Mouse (Mus musculus) naive thymus-derived CD4-positive, alpha-beta T cell, adult 2 months (primary cell): ENCODE results near the gene Hs6st3.

Source experiments
- DNase-seq: peaks from one replicate; pipeline ENCODE4 v3.0.0-alpha.2; 2011; ENCODE audit warnings: low read depth

The Hs6st3 gene

DNA sequence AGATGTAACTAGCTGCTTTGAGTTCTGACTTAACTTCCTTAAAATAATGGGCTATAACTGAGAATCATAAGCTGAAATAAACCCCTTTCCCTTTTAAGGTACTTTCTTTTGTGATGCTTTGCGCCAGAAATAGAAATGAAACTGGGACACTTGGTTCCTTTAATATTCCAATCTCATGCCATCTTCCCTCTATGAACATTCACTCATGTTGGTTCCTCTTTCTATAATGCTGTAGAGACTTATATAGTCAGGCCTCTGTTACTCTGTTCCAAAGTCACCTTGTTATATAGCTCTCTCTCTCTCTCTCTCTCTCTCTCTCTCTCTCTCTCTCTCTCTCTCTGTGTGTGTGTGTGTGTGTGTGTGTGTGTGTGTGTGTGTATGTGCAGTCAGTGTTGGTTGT, 504.7 kb downstream of the Hs6st3 start:
- DNase-seq, result no peak

GRCm38 (mm10) chr14:119643840-119644239, 505.7 kb downstream of the Hs6st3 start:
- no peak for DNase-seq

DNA sequence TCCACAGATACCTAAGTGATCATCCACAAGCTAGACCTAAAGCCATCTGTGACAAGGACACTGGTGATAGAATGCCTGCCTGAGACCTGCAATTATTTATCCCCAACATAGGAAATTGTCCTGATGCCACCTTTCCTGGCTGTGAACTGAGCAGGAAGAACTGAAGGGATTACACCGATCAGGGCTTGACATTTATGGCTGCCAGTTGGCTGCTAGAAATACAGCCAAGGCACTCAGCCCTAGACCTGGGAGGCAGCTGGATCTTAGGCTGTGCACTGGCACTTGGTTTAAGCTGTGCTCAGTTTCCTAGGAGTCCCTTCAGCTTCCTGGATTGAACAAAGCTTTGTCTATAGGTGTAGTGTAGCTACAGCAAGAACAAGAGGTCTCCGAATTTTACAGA, 518.8 kb downstream of the Hs6st3 start:
- DNase-seq, result no peak

GRCm38 (mm10) chr14:119665741-119666141, 527.6 kb downstream of the Hs6st3 start:
- no peak for DNase-seq

- no peak for DNase-seq
Measured at GRCm38 (mm10) chr14:119667421-119667820, 529.3 kb downstream of the Hs6st3 start.

- DNase-seq, result no peak
Measured at GRCm38 (mm10) chr14:119670836-119671587, 532.9 kb downstream of the Hs6st3 start.

DNA sequence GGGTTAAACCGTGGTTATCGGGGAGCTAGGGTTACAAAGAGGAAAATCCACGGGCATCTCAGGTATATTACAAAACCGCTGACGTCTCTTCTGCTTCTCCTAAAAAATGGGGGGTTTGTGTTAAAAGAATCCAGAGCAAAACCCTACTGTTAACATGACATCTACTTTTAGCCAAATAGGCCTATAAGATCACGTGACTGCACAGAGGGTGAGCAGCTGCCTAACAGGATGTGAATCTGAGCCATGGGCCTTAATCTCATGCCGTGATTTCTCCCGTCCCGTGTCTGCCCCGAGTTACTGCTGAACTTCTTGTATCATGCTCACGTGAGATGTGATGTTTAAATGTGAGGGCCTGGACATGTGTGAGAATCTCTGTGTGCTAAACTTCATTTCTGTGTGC, 540.4 kb downstream of the Hs6st3 start:
- no peak for DNase-seq

GRCm38 (mm10) chr14:119680052-119680451, 541.9 kb downstream of the Hs6st3 start:
- no peak for DNase-seq

GRCm38 (mm10) chr14:119687885-119688284, 549.7 kb downstream of the Hs6st3 start:
- DNase-seq, result no peak

- no peak for DNase-seq
Measured at GRCm38 (mm10) chr14:119699982-119700381, 561.8 kb downstream of the Hs6st3 start.

GRCm38 (mm10) chr14:119714712-119715111, 576.6 kb downstream of the Hs6st3 start:
- no peak for DNase-seq

- DNase-seq, result no peak
Measured at GRCm38 (mm10) chr14:119717323-119717722, 579.2 kb downstream of the Hs6st3 start.

DNA sequence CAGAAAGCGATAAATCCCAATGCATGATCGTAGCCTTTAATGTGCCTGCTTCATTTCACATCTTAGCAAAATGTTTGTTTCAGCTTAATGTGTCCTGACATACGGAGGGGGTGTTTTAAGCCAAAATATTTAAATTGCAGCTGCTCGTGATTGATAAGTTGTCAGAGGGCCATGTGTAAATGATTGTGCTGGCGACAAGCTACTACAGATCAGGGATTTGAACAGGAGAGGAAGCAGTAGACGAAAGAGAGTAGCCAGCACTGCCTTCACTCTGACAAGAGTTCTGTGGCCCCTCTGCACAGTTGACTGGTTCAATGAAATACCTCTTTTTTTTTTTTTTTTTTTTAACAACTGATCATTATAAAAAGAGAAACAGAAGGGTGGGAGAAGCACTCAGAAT, 587.0 kb downstream of the Hs6st3 start:
- no peak for DNase-seq

- no peak for DNase-seq
Measured at GRCm38 (mm10) chr14:119731436-119732080, 593.4 kb downstream of the Hs6st3 start.

GRCm38 (mm10) chr14:119732219-119732618, 594.1 kb downstream of the Hs6st3 start:
- DNase-seq, result no peak

- no peak for DNase-seq
Measured at GRCm38 (mm10) chr14:119737408-119737961, 599.3 kb downstream of the Hs6st3 start.

DNA sequence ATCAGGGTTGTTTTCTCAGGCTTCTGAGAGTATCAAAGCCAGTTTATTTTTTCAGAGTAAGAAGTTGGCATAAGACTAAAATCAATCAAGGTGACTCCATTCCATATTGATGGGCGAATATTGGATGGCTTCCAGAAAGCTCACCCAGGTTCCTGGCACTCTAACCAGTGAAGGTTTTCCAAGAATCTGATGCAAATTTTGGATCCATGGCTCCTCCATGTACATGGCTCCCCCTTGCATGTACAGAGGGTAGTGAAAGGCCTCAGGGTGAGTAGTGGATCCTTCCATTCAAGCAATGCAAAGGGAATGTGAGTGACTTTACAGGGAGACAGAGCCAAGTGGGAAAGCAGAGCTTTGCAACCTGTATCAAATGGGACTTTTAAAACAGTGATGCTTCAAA, 603.6 kb downstream of the Hs6st3 start:
- no peak for DNase-seq

DNA sequence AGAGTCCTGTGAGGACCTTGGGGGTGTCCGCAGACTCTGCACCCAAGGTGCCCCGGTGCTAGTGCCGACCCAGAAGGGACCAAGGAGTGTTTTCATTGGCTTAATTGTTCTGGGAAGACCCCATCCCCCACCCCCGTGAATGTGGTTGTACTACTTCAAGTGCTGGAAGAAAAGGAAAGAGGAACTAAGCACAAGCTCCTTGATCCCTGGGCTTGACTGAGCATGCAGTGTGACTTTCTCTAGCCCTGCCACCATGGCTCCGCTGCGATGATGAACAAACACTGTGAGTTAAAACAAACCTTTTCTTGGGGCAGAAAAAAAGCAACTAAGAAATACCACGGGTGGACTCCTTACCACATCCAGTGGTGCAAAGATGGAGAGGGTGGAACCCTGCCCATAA, 623.2 kb downstream of the Hs6st3 start:
- DNase-seq, result no peak

DNA sequence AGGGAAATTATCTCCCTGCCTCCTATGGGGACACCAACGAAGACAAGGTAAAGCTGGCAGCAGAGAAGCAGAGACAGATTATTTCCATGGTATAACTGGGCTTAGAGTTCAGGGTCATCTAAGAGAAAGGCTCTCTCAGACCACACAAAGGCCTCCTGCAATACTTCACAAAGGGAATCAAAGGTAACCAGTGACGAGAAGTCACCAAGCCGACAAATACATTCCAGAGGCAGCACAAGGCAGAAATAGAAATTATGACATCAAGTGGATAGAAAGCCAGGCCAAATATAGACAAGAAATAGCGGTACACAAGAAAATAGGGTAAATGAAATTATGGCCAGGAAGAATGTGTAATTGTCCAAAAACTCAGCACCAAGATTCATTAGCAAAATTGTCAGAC, 633.9 kb downstream of the Hs6st3 start:
- no peak for DNase-seq

DNA sequence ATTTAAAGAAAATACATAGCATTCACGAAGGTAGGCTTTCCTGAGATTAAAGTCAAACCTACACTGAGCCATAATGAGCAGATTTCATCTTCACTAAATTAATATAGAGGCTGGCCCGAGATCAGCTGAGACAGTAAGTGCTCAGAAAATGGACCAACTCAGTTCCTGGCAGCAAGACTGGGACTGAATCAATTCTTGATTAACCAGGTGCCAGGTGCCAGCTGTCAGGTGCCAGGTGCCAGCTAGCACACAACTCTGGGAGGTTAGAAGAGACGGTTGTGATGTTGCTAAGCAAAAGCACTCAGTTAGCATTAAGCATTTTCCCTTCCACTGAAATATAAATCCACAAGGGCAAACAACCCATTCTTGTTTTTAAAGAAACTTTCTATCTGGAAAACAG, 638.1 kb downstream of the Hs6st3 start:
- DNase-seq, result no peak

DNA sequence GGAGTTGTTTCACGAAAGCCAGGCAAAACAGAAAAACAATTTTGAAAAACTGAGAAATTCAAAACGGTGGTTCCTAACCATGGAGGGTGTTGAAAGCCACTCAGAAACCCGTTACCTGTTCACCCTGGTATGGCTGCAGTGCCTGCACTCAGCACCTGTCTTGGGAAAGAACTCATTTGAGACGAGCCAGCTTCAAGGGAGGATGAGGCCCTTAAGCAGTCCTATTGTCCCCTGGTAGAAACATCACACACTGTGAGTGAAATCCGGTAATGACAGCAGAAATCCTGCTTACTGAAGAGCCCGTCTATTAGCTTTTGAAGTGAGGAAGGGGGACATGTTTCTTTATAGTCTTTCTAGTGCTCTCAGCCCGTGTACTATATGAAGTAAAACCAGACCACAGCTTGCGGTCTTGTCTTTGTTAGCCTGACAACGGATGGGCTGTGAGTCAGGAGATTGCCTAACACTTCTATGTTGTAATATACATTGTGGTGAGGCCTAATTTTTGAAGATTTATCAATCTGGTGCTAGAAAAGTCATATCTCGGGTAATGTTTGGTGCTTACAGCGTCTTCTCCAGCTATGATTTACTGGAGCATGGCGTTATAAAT, 641.9 kb downstream of the Hs6st3 start:
- DNase-seq, result no peak

DNA sequence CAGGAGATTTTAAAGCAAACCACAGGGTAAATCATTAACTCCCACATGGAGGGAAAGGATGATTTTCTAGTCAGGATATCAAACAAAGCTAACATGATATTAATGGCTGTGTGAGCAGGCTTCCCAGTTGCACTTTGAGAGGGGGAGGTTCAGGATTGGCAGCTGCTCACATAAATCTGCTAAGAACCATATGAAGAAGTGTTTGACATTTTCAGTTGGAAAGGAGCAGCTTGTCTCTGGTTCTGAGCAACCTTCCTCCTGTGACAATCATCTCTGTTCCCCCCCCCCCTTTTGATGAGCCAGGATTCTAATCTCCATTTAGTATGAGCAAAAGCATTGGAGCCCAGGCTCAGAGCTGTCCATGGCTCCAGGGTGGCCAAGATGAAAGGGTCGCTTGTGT, 643.0 kb downstream of the Hs6st3 start:
- DNase-seq, result no peak

DNA sequence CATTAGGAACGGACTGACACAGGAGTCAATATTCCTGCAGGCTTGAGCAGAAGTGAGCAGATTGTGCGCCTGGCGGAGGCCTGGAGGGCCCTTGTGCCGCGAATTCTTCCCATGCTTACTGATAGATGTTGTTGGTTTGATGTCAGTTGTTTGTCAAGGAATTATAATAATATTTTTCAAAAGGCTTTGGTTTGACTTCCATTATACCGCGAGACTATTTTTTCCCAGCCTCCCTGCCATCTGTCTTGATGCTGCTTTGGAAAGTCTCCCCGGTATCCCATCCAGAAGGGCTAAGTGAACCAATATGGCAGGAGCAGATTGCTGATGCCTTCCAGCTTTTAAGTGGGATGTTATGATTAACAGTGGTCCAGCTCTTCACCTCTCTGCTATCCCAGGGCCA, 651.3 kb downstream of the Hs6st3 start:
- no peak for DNase-seq
